Mouse (Mus musculus) lung, postnatal 0 days (tissue): Measurements from ENCODE around the gene Pik3ca.

Source experiments
- CTCF ChIP-seq: IDR thresholded peaks from 2 replicates; pipeline ENCODE4 v1.5.1; 2016; ENCODE audit warnings: antibody characterized with exemption, mild to moderate bottlenecking
- EP300 ChIP-seq: IDR thresholded peaks from 2 replicates; pipeline ENCODE4 v1.6.1; 2016; ENCODE audit warnings: antibody characterized with exemption, mild to moderate bottlenecking, control low read depth

- TF ChIP-seq CTCF (no peak), EP300 (no peak)
These were observed at the start of gene Pik3ca for GRCm38 (mm10) chr3:32397461-32398174.
